Mouse (Mus musculus): ENCODE results near the gene Cyb5b.

- TF ChIP-seq CTCF (IDR thresholded peaks at IDR 0.05; ENCODE audit: borderline replicate concordance, insufficient read depth, low read length) (no peak), POLR2A (IDR thresholded peaks at IDR 0.05; ENCODE audit: low read depth, low read length) (no peak)
Observed at GRCm38 (mm10) chr8:107194786-107195451, 44.5 kb downstream of the Cyb5b start.

All from embryonic fibroblast, embryonic 13.5 days (primary cell).